Mouse (Mus musculus): ENCODE measurements around the gene Gm12117. TPM values are rescaled to one million over a fixed set of nuclear protein-coding genes. Genes with fewer than 3 reads are reported as not detected.

The Gm12117 gene
- total RNA-seq (2023) = not detected

DNA sequence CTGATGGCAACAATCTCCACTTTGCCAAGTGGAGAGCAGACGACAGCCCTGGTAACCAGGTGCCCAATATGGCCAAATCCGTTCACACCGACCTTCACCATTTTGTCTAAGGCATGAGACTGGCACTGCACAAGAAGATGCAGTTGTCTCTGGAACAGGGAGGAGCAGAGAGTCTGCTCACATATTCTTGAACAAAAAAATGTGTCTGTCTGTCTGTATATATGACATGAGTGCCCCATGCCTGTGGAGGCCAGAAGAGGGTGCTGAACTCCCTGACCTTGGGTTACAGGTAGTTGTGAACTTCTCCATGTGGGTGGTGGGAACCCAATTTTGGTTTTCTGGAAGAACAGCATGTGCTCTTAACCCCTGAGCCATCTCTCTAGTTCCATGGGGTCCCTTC lies at the start of gene Gm12117:
Gm12117 (minus strand) TSS at position 101 of the 400 bp plus-strand sequence.

Other genes with a start within 250 kb of the Gm12117 start
- not detected for gene Fgf18, start 129.3 kb downstream of the Gm12117 start, total RNA-seq (2023)
- 100 to 1,000 TPM; 276 to 313 TPM for gene Npm1, start 113.5 kb downstream of the Gm12117 start, total RNA-seq (2023)
- not detected for gene Tlx3, start 73.1 kb downstream of the Gm12117 start, total RNA-seq (2023)
- gene Ranbp17, start 237.0 kb upstream of the Gm12117 start, total RNA-seq (2023) = not detected

Measured in monocyte, adult 59 days (primary cell).